Mouse (Mus musculus): ENCODE data around the gene Gm20388.

Gene Gm20388

GRCm38 (mm10) chr8:122245161-122245560, 2334.5 kb downstream of the Gm20388 start:
- DNase-seq (ENCODE audit: low read depth, low spot score), result no peak

GRCm38 (mm10) chr8:122246257-122247211, 2335.9 kb downstream of the Gm20388 start:
- DNase-seq (ENCODE audit: low read depth, low spot score), result no peak

- no peak for DNase-seq (ENCODE audit: low read depth, low spot score)
Observed at GRCm38 (mm10) chr8:122251739-122252138, 2341.1 kb downstream of the Gm20388 start.

- DNase-seq (ENCODE audit: low read depth, low spot score), result no peak
Observed at GRCm38 (mm10) chr8:122252366-122252765, 2341.7 kb downstream of the Gm20388 start.

- no peak for DNase-seq (ENCODE audit: low read depth, low spot score)
Observed at GRCm38 (mm10) chr8:122259351-122259750, 2348.7 kb downstream of the Gm20388 start.

- no peak for DNase-seq (ENCODE audit: low read depth, low spot score)
Observed at GRCm38 (mm10) chr8:122260755-122261154, 2350.1 kb downstream of the Gm20388 start.

GRCm38 (mm10) chr8:122262835-122263234, 2352.2 kb downstream of the Gm20388 start:
- DNase-seq (ENCODE audit: low read depth, low spot score), result no peak

- no peak for DNase-seq (ENCODE audit: low read depth, low spot score)
Observed at GRCm38 (mm10) chr8:122264243-122264642, 2353.6 kb downstream of the Gm20388 start.

GRCm38 (mm10) chr8:122265522-122265921, 2354.9 kb downstream of the Gm20388 start:
- no peak for DNase-seq (ENCODE audit: low read depth, low spot score)

- DNase-seq (ENCODE audit: low read depth, low spot score), result no peak
Observed at GRCm38 (mm10) chr8:122266867-122267266, 2356.2 kb downstream of the Gm20388 start.

- no peak for DNase-seq (ENCODE audit: low read depth, low spot score)
Observed at GRCm38 (mm10) chr8:122268861-122269260, 2358.2 kb downstream of the Gm20388 start.

- no peak for DNase-seq (ENCODE audit: low read depth, low spot score)
Observed at GRCm38 (mm10) chr8:122269404-122269803, 2358.8 kb downstream of the Gm20388 start.

- DNase-seq (ENCODE audit: low read depth, low spot score), result no peak
Observed at GRCm38 (mm10) chr8:122270555-122270954, 2359.9 kb downstream of the Gm20388 start.

GRCm38 (mm10) chr8:122273152-122273551, 2362.5 kb downstream of the Gm20388 start:
- peak; percentile 74 for DNase-seq (ENCODE audit: low read depth, low spot score)

GRCm38 (mm10) chr8:122273826-122274225, 2363.2 kb downstream of the Gm20388 start:
- no peak for DNase-seq (ENCODE audit: low read depth, low spot score)

GRCm38 (mm10) chr8:122274651-122275391, 2364.2 kb downstream of the Gm20388 start:
- no peak for DNase-seq (ENCODE audit: low read depth, low spot score)

GRCm38 (mm10) chr8:122276308-122276707, 2365.7 kb downstream of the Gm20388 start:
- DNase-seq (ENCODE audit: low read depth, low spot score), result no peak

- no peak for DNase-seq (ENCODE audit: low read depth, low spot score)
Observed at GRCm38 (mm10) chr8:122277204-122277995, 2366.8 kb downstream of the Gm20388 start.

GRCm38 (mm10) chr8:122280156-122280555, 2369.5 kb downstream of the Gm20388 start:
- no peak for DNase-seq (ENCODE audit: low read depth, low spot score)

- DNase-seq (ENCODE audit: low read depth, low spot score), result no peak
Observed at GRCm38 (mm10) chr8:122280588-122281316, 2370.1 kb downstream of the Gm20388 start.

Data from retina, adult 2 months (tissue).